Mouse (Mus musculus) CH12.LX (cell line): ENCODE results near the gene Dlg1. TPM values are rescaled to one million over a fixed set of nuclear protein-coding genes. Genes with fewer than 3 reads are reported as not detected.
A peak's percentile ranks its signal among the peaks of the same experiment; 100 is the strongest.

ENCODE experiments used
- DNase-seq: peaks from one replicate; pipeline ENCODE4 v3.0.0-alpha.2; 2013; ENCODE audit errors: extremely low read depth
- H3K27ac ChIP-seq: 2 replicates; pipeline ENCODE4 v1.5.1; 2012; ENCODE audit warnings: low read depth, mild to moderate bottlenecking, control low read depth, moderate library complexity; ENCODE audit not compliant: insufficient read depth
- H3K27me3 ChIP-seq: replicated peaks from 2 replicates; pipeline ENCODE3; 2012; ENCODE audit warnings: inconsistent platforms
- H3K36me3 ChIP-seq, 2 experiments: replicated peaks in 1 of 2; 2 replicates each; pipeline versions ENCODE3 to v1.6.1; 2012; ENCODE audit warnings: inconsistent platforms in 1 of 2, low read length in 1 of 2, mild to moderate bottlenecking in 1 of 2, mixed read lengths in 1 of 2, moderate library complexity in 1 of 2; ENCODE audit not compliant: control insufficient read depth in 1 of 2, insufficient read depth in 1 of 2
- H3K4me1 ChIP-seq, 2 experiments: 2 replicates each; pipeline ENCODE4 v1.6.1; 2012; ENCODE audit warnings: inconsistent platforms in 1 of 2, moderate library complexity in 1 of 2; ENCODE audit not compliant: insufficient read depth in 2 of 2, control insufficient read depth in 1 of 2
- H3K4me2 ChIP-seq: 2 replicates; pipeline ENCODE4 v1.6.1; 2012; ENCODE audit warnings: low read depth, mild to moderate bottlenecking, control low read depth; ENCODE audit not compliant: poor library complexity, insufficient read depth, severe bottlenecking
- H3K4me3 ChIP-seq, 3 experiments: fragments of 150-350 bp in 1 of 3; sonication (generic) in 1 of 3; replicated peaks in 1 of 3; 2 replicates each; pipeline versions ENCODE3 to v1.5.1; 2011 to 2012; ENCODE audit warnings: low read depth in 2 of 3, low read length in 2 of 3, mild to moderate bottlenecking in 2 of 3, moderate library complexity in 2 of 3, control low read depth in 1 of 3, improper control_type of control experiment in 1 of 3, inconsistent platforms in 1 of 3, mixed read lengths in 1 of 3; ENCODE audit not compliant: poor library complexity in 1 of 3
- H3K79me2 ChIP-seq: replicated peaks from 2 replicates; pipeline ENCODE4 v1.6.1; 2012; ENCODE audit warnings: mild to moderate bottlenecking, moderate library complexity; ENCODE audit not compliant: control insufficient read depth, poor library complexity, insufficient read depth, severe bottlenecking; ENCODE audit errors: extremely low read depth
- H3K9ac ChIP-seq: 2 replicates; pipeline ENCODE4 v1.6.1; 2012; ENCODE audit warnings: low read depth, mild to moderate bottlenecking, control low read depth, moderate library complexity; ENCODE audit not compliant: insufficient read depth
- H3K9me3 ChIP-seq: replicated peaks from 2 replicates; pipeline ENCODE3; 2012; ENCODE audit warnings: low read length, inconsistent platforms, mixed read lengths
- BHLHE40 ChIP-seq: IDR thresholded peaks from 2 replicates; pipeline ENCODE4 v1.6.1; 2011; ENCODE audit warnings: mild to moderate bottlenecking, low read depth, low read length, improper control_type of control experiment
- CHD1 ChIP-seq: IDR thresholded peaks from 2 replicates; pipeline ENCODE4 v1.6.1; 2012; ENCODE audit warnings: low read depth, low read length, improper control_type of control experiment, inconsistent platforms
- CHD2 ChIP-seq: IDR thresholded peaks from 2 replicates; pipeline ENCODE4 v1.6.1; 2011; ENCODE audit warnings: low read length, improper control_type of control experiment
- CTCF ChIP-seq, 2 experiments: IDR thresholded peaks in 1 of 2; conservative IDR thresholded peaks in 1 of 2; 2 replicates each; pipeline ENCODE4 v1.5.1; 2011 to 2012; ENCODE audit warnings: low read depth in 2 of 2, low read length in 2 of 2, improper control_type of control experiment in 1 of 2, inconsistent platforms in 1 of 2, mild to moderate bottlenecking in 1 of 2, moderate library complexity in 1 of 2
- E2F4 ChIP-seq: IDR thresholded peaks from 2 replicates; pipeline ENCODE4 v1.6.1; 2011; ENCODE audit warnings: low read depth, low read length, improper control_type of control experiment; ENCODE audit not compliant: insufficient replicate concordance
- ELF1 ChIP-seq: IDR thresholded peaks from 2 replicates; pipeline ENCODE4 v1.6.1; 2014; ENCODE audit warnings: low read depth, mild to moderate bottlenecking, inconsistent platforms, low read length, improper control_type of control experiment
- GABPA ChIP-seq: IDR thresholded peaks from 2 replicates; pipeline ENCODE4 v1.6.1; 2012; ENCODE audit warnings: low read depth, low read length, improper control_type of control experiment, inconsistent platforms; ENCODE audit not compliant: insufficient replicate concordance
- IRF4 ChIP-seq: IDR thresholded peaks from 2 replicates; pipeline ENCODE4 v1.6.1; 2014; ENCODE audit warnings: low read depth, mild to moderate bottlenecking, inconsistent platforms, low read length, improper control_type of control experiment
- JUN ChIP-seq: IDR thresholded peaks from 2 replicates; pipeline ENCODE4 v1.6.1; 2011; ENCODE audit warnings: low read depth, mild to moderate bottlenecking, low read length, improper control_type of control experiment, moderate library complexity; ENCODE audit not compliant: insufficient read depth
- JUND ChIP-seq: conservative IDR thresholded peaks from 2 replicates; pipeline ENCODE4 v1.6.1; 2011; ENCODE audit warnings: low read depth, low read length, improper control_type of control experiment
- MAFK ChIP-seq: IDR thresholded peaks from 2 replicates; pipeline ENCODE4 v1.6.1; 2011; ENCODE audit warnings: low read length, improper control_type of control experiment; ENCODE audit not compliant: insufficient replicate concordance
- MAZ ChIP-seq: IDR thresholded peaks from 2 replicates; pipeline ENCODE4 v1.6.1; 2012; ENCODE audit warnings: low read depth, mild to moderate bottlenecking, inconsistent platforms, low read length, improper control_type of control experiment, moderate library complexity
- MXI1 ChIP-seq: IDR thresholded peaks from 2 replicates; pipeline ENCODE4 v1.6.1; 2011; ENCODE audit warnings: mild to moderate bottlenecking, low read depth, low read length, improper control_type of control experiment
- POLR2AphosphoS2 ChIP-seq: IDR thresholded peaks from 2 replicates; pipeline ENCODE4 v1.6.1; 2011; ENCODE audit warnings: low read depth, low read length, improper control_type of control experiment
- RAD21 ChIP-seq: IDR thresholded peaks from 2 replicates; pipeline ENCODE4 v1.6.1; 2011; ENCODE audit warnings: low read depth, mild to moderate bottlenecking, low read length, improper control_type of control experiment, moderate library complexity
- RCOR1 ChIP-seq: conservative IDR thresholded peaks from 2 replicates; pipeline ENCODE4 v1.6.1; 2012; ENCODE audit warnings: low read depth, mild to moderate bottlenecking, inconsistent platforms, low read length, improper control_type of control experiment
- TBP ChIP-seq: conservative IDR thresholded peaks from 2 replicates; pipeline ENCODE4 v1.6.1; 2011; ENCODE audit warnings: low read depth, low read length, improper control_type of control experiment
- UBTF ChIP-seq: IDR thresholded peaks from 2 replicates; pipeline ENCODE4 v1.6.1; 2012; ENCODE audit warnings: low read depth, mild to moderate bottlenecking, inconsistent platforms, low read length, improper control_type of control experiment, moderate library complexity
- USF2 ChIP-seq: conservative IDR thresholded peaks from 2 replicates; pipeline ENCODE4 v1.6.1; 2011; ENCODE audit warnings: low read depth, low read length, improper control_type of control experiment
- ZC3H11A ChIP-seq: IDR thresholded peaks from 2 replicates; pipeline ENCODE4 v1.6.1; 2012; ENCODE audit warnings: low read depth, mild to moderate bottlenecking, inconsistent platforms, low read length, improper control_type of control experiment
- ZNF384 ChIP-seq: IDR thresholded peaks from 2 replicates; pipeline ENCODE4 v1.6.1; 2012; ENCODE audit warnings: low read depth, low read length, improper control_type of control experiment, inconsistent platforms
- dilution Hi-C: fragments of 300-500 bp; cut with MboI; formaldehyde crosslinking; loops from 2 replicates; pipeline ENCODE4 v1.14.3; 2020; ENCODE audit warnings: low sequenced_read_pairs; ENCODE audit not compliant: extremely low pct_unique_long_range_greater_than_20kb, extremely low pct_ligation_motif_present
- in situ Hi-C: fragments of 300-500 bp; cut with MboI; formaldehyde crosslinking; loops from 3 replicates; pipeline ENCODE4 v1.14.3; 2019; ENCODE audit warnings: low sequenced_read_pairs, low pct_ligation_motif_present, low pct_unique_long_range_greater_than_20kb, mixed read lengths
- polyA plus RNA-seq: library from polyadenylated mRNA; unstranded; fragments of >175 nt; gene quantifications from 2 replicates; pipeline ENCODE4 v1.2.1, GENCODE M21; 2012; ENCODE audit warnings: low read depth; ENCODE audit not compliant: insufficient read length
- total RNA-seq, 2 experiments: library from RNA; depleted of rRNA; stranded (reverse); fragments of 300-350 nt in 1 of 2; fragments of >200 nt in 1 of 2; gene quantifications; 2 replicates each; pipeline ENCODE4 v1.2.3; 2012 to 2014

Dlg1 gene
- total and polyA plus RNA-seq, 3 experiments, result 29.0 to 47.9 (median 37.4) TPM

- H3K36me3 ChIP-seq, result no peaks in the 10 kb centered on the region
- TF ChIP-seq MXI1 (no peak), USF2 (no peak), E2F4 (no peak), GABPA (no peak), CHD1 (no peak), TBP (no peak), CHD2 (no peak), ZC3H11A (no peak), UBTF (no peak), BHLHE40 (no peak), IRF4 (no peak), POLR2AphosphoS2 (no peak), JUND (no peak), JUN (no peak), RAD21 (no peak), ELF1 (no peak), MAZ (no peak), ZNF384 (no peak), MAFK (no peak), RCOR1 (no peak)
- TF ChIP-seq, all 38 proteins: peak for 0
- no peaks in the 10 kb centered on the region for H3K9me3 ChIP-seq
- H3K27ac ChIP-seq, result no peak overlapping the region
- H3K4me2 ChIP-seq, result peak overlapping the region; percentile 25
- H3K27me3 ChIP-seq, result no peaks in the 10 kb centered on the region
- H3K9ac ChIP-seq, result no peak overlapping the region
- no peak overlapping the region for H3K4me3 ChIP-seq
- no peaks in the 10 kb centered on the region for H3K79me2 ChIP-seq
- peaks cover 0 to 9% of the 10 kb centered on the region in 2 experiments; a peak in 2 of 4 replicates for H3K4me1 ChIP-seq
- in situ Hi-C loops (no loop called here), dilution Hi-C loops (no loop called here)
- no peak for DNase-seq
These were observed 242.9 kb downstream of the Dlg1 start for GRCm38 (mm10) chr16:31905891-31906825.

- Histone ChIP-seq H3K4me1 (peaks cover 0 to 9% of the 10 kb centered on the region in 2 experiments; a peak in 2 of 4 replicates), H3K4me3 (no peak overlapping the region), H3K36me3 (no peaks in the 10 kb centered on the region), H3K4me2 (peak overlapping the region; percentile 25), H3K9ac (no peak overlapping the region), H3K27ac (no peak overlapping the region), H3K79me2 (no peaks in the 10 kb centered on the region), H3K9me3 (no peaks in the 10 kb centered on the region), H3K27me3 (no peaks in the 10 kb centered on the region)
- no peak for DNase-seq
- in situ Hi-C loops (no loop called here), dilution Hi-C loops (no loop called here)
- TF ChIP-seq RCOR1 (no peak), CTCF (conservative IDR thresholded peaks at IDR 0.05 in 1 of 2, IDR thresholded peaks at IDR 0.05 in 1 of 2; ENCODE audit: low read depth in 2 of 2, low read length in 2 of 2) (no peak), ELF1 (peak; percentile 25; the same call in 1 of the 2 replicates)
These were observed 243.7 kb downstream of the Dlg1 start for GRCm38 (mm10) chr16:31906896-31907295.
